Mouse (Mus musculus): Measurements from ENCODE around the gene Gm8165. TPM values are rescaled to one million over a fixed set of nuclear protein-coding genes. Genes with fewer than 3 reads are reported as not detected.
"Not testable (repeated sequence)": the region's sequence is repeated elsewhere in the genome, so short reads cannot be mapped to it uniquely, and the experiment has no call there.

Gm8165 gene
- total RNA-seq (2021), result not detected in 2 replicates
- long read RNA-seq, result 0 reads

DNA sequence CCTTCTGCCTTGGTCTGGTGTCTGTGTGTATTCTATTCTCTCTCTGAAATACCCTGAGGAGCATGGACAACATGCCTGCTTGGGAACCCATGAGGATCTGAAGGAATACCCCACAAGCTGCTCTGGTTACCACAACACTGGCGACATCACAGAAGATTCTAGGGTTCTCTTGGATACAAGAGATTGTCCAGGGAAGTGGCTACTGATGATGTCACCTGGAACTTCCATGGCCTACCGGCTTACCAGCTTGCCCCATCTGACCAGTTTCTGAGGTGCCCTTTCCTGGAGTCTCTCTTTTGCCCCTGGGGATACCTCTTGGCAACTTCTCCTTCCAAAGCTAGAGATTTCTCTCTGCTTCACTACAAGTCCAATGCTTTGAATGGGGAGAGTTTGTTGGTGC, at the start of gene Gm8165:
TSS of gene Gm8165 (minus strand) at position 101 of the 400 bp plus-strand sequence.
- DNase-seq, result not testable (repeated sequence)

DNA sequence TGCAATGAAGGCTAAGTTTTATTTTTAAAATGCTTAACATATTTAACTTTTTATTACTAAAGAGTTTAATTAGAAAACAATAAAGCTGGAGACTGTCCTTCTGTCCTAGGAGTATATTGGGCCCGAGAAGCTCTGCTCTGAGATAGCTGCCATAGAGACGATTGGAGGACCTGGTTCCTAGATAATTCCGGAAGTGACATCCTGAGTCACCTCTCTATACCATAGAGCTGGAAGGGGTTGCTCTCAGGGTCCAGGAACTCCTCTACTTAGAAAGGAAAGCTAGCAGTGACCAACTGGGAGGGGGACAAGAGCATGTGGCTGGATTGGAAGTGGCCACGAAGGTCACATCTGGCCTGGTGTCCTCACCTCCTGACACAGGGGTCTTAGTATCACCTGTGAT, 20.6 kb upstream of the Gm8165 start, which contains the start of gene Gm7324:
TSS of gene Gm7324 (plus strand) at position 208 of the 400 bp plus-strand sequence.
- not testable (repeated sequence) for DNase-seq

Other genes starting within 250 kb of the Gm8165 start
- gene Gm5799, start 133.6 kb downstream of the Gm8165 start, total RNA-seq (2021), result not detected in 2 replicates
- not detected in 2 replicates for gene Gm17654, start 98.1 kb downstream of the Gm8165 start, total RNA-seq (2021)
- gene Gm10375, start 69.2 kb downstream of the Gm8165 start, total RNA-seq (2021), result not detected in 2 replicates
- 1.00 and 1.5 TPM in 2 replicates for gene Gm7324, start 20.6 kb upstream of the Gm8165 start, total RNA-seq (2021)
- not detected in 2 replicates for gene Gm16506, start 50.3 kb upstream of the Gm8165 start, total RNA-seq (2021)
- gene Gm6526, start 70.7 kb upstream of the Gm8165 start, total RNA-seq (2021), result not detected in 2 replicates
- not detected in 2 replicates for gene Gm8180, start 107.5 kb upstream of the Gm8165 start, total RNA-seq (2021)
- gene Ear1, start 198.3 kb upstream of the Gm8165 start, total RNA-seq (2021), result not detected in 2 replicates
- not detected in 2 replicates for gene Ear10, start 246.4 kb upstream of the Gm8165 start, total RNA-seq (2021)
- 7.6 and 10.1 TPM in 2 replicates for gene Gm8113, start 248.2 kb upstream of the Gm8165 start, total RNA-seq (2021)

All from adrenal gland, postnatal 25 days (tissue).